Mouse (Mus musculus) spleen, adult 2 months (tissue): Measurements from ENCODE around the gene Apobec4. TPM values are rescaled to one million over a fixed set of nuclear protein-coding genes. Genes with fewer than 3 reads are reported as not detected.
A peak's percentile ranks its signal among the peaks of the same experiment; 100 is the strongest.
"Not testable (repeated sequence)": the region's sequence is repeated elsewhere in the genome, so short reads cannot be mapped to it uniquely, and the experiment has no call there.

Source experiments
- DNase-seq, 2 experiments: peaks; one replicate each; pipeline versions ENCODE4 v3.0.0 to v3.0.0-alpha.2; 2012 to 2021; ENCODE audit warnings: low spot score in 2 of 2, low read depth in 1 of 2
- H3K27ac ChIP-seq: fragments of 200-500 bp; 2 replicates; pipeline ENCODE4 v1.5.1; 2012; ENCODE audit warnings: low read length, inconsistent platforms; ENCODE audit not compliant: insufficient read depth
- H3K27me3 ChIP-seq: fragments of 200-500 bp; 2 replicates; pipeline ENCODE4 v1.6.1; 2012; ENCODE audit warnings: mild to moderate bottlenecking, moderate library complexity, low read length, inconsistent platforms; ENCODE audit not compliant: control insufficient read depth, insufficient read depth
- H3K36me3 ChIP-seq: fragments of 200-500 bp; 2 replicates; pipeline ENCODE4 v1.6.1; 2012; ENCODE audit warnings: mild to moderate bottlenecking, low read length, inconsistent platforms; ENCODE audit not compliant: control insufficient read depth, insufficient read depth
- H3K4me1 ChIP-seq: fragments of 200-500 bp; 2 replicates; pipeline ENCODE4 v1.6.1; 2011; ENCODE audit warnings: inconsistent platforms; ENCODE audit not compliant: control insufficient read depth, insufficient read depth, insufficient read length
- H3K4me3 ChIP-seq: fragments of 200-500 bp; 2 replicates; pipeline ENCODE4 v1.5.1; 2011; ENCODE audit warnings: mild to moderate bottlenecking, inconsistent platforms; ENCODE audit not compliant: insufficient read depth, insufficient read length; ENCODE audit errors: extremely low read depth
- CTCF ChIP-seq: fragments of 200-500 bp; IDR thresholded peaks from 2 replicates; pipeline ENCODE4 v1.5.1; 2011; ENCODE audit warnings: mild to moderate bottlenecking, inconsistent platforms; ENCODE audit not compliant: insufficient read depth, insufficient read length, insufficient replicate concordance; ENCODE audit errors: extremely low read depth
- POLR2A ChIP-seq: fragments of 200-500 bp; IDR thresholded peaks from 2 replicates; pipeline ENCODE4 v1.6.1; 2011; ENCODE audit warnings: low read depth, low read length, inconsistent platforms
- WGBS: fragments of 180-500 bp; shearing (Covaris S2); methylation state at CpG from one replicate; pipeline ENCODE4 v1.1.7; 2018; 5-methylcytosine and 5-hydroxymethylcytosine counted together
- polyA plus RNA-seq: library from polyadenylated mRNA; depleted of rRNA; stranded (reverse); fragments of >200 nt; gene quantifications from 2 replicates; pipeline ENCODE4 v1.2.3, GENCODE M21; 2012

Gene Apobec4
- polyA plus RNA-seq, 1 experiment, result not detected

DNA sequence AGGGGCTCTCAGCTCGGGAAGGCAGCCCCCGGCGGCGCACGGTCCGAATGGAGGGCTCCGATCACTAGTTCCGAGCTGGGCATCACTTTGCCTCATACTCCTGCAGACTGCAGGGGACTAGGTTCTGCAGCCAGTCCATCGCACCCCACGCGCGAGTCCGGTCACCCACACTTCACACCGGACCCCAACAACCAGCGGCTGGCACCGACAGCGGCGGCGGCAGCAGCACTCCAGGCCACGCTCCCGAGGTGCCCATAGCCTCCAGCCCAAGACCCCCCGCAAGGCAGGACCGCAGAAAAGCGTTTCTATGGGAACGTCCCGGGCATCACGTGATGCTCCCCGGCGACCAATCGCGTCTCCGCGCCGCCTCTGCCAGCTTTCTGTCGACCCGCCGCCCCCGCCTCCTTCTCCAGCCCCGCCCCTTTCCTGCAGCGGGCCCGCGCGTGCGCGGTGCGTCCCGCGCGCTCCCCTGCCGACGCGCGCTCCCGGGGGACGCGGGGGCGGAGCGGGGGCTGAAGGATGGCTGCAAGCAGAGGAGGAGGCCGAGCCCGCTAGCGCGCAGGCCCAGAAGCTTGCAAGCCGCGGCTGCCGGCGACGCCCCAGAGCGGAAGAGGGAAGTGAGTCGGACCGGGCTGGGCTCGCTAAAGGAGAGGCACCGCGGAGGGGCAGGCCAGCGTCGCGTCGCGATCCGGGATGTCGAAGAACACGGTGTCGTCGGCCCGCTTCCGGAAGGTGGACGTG is 15.9 kb downstream of the Apobec4 start, which contains the start of the genes Rgl1 and Arpc5:
Gene Rgl1 (minus strand): TSS at position 320 of the 741 bp plus-strand sequence.
Gene Arpc5 (plus strand): TSS at position 511 of the 741 bp plus-strand sequence.
- H3K27ac ChIP-seq, result peak within 1 kb of the TSS; percentile 98
- no peak for TF ChIP-seq CTCF
- TF ChIP-seq POLR2A, result peak; percentile 96
- no peaks in the 10 kb centered on the region; the same call in 1 of the 2 replicates for H3K27me3 ChIP-seq
- peak; percentile 93 to 97 for DNase-seq
- WGBS, result under 1% methylated on average over 86 of the region's 86 CpGs
- no peaks in the 10 kb centered on the region for H3K4me1 ChIP-seq
- H3K36me3 ChIP-seq, result peaks cover 16% of the 10 kb centered on the region
- peak within 1 kb of the TSS; percentile 100 for H3K4me3 ChIP-seq

DNA sequence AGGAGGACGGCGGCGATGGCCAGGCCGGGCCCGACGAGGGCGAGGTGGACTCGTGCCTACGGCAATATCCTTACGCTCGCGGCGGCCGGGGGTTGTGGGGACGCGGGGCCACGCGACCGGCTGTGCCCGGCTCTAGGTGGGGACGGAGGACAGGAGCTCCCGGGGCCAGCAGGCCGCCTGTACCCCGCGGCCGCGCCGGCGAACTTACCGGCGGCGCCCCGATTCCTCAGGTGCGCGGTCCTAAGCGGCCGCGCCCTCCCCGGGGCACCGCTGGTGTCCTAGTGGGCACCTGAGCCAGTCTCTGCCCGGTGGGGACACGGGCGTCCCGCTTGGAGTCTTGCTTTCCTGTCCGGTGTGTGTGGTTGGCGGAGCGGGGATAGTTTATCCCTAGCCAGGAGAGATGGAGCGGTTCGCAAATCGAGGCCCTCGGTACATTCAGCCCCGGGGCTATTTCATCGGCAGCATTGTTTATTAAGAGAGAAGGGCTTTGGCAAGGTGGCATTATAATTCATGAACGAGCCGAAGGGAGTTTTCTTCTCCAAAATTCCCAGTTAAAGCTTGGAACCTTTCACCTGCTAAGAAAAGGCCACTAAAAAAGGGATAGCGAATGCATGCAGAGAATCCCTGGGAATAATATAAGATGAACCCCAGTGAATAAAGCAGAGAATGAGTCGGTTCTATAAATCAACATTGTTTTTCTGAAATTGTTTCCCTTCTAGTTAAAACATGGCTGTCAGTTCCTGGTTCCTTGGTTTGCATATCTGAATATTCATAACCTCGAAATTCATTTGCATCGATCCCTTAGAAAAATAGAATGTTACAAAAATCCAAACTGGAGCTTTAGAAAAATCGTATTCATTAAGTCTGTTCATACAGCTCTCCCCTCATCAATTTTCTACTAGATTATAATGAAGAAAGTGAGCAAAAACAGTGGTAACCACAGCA is 16.7 kb downstream of the Apobec4 start:
- DNase-seq, result no peak
- TF ChIP-seq CTCF (no peak), POLR2A (no peak)

DNA sequence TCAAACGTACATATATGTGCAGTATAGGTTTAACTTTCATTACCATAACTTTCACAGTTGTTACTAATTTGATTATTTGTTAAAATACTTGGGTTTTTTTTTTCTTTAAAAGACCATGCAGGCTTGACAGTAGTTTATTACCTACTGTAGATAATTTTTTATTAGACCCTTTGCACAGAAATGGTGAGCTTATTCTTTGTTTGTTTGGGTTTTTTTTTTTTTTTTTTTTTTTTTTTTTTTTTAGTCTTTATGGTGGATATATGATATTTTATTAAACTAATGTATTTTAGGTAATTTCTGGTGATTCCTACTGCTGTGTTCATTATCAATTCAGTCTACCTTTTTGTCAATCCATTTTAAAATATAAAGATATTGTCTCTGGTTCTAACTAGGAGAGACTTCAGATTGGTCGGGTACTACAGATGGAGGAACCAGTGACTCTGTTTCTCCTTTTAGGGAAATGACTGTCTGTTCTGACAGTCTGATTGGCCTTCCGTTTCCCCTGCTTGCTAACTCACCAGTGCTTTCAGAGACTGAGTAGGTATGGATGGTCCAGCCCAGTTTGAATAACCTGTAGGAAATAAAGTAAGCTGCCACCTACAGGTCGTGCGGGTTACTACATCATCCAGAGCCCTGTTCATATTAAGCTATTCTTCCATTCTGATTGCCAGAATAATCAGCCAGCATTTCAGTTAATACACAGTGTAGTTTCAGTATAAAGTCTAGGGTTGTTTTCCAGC is 17.6 kb downstream of the Apobec4 start:
- TF ChIP-seq POLR2A (no peak), CTCF (peak; percentile 32; the same call in 1 of the 2 replicates)
- Histone ChIP-seq H3K4me3 (peak overlapping the region; percentile 47; the same call in 1 of the 2 replicates), H3K36me3 (peaks cover 25% of the 10 kb centered on the region), H3K27me3 (no peaks in the 10 kb centered on the region; the same call in 1 of the 2 replicates), H3K27ac (no peak overlapping the region), H3K4me1 (no peaks in the 10 kb centered on the region)
- DNase-seq, result peak; percentile 83
- WGBS, result 3% methylated on average over 5 of the region's 5 CpGs

More for the DNA sequence above, 16.7 kb downstream of the Apobec4 start:
- H3K36me3 ChIP-seq, result peaks cover 20% of the 10 kb centered on the region
- H3K4me3 ChIP-seq, result peak overlapping the region; percentile 100
- H3K4me1 ChIP-seq, result no peaks in the 10 kb centered on the region
- H3K27ac ChIP-seq, result peak overlapping the region; percentile 98
- under 1% methylated on average over 58 of the region's 60 CpGs for WGBS
- no peaks in the 10 kb centered on the region; the same call in 1 of the 2 replicates for H3K27me3 ChIP-seq

DNA sequence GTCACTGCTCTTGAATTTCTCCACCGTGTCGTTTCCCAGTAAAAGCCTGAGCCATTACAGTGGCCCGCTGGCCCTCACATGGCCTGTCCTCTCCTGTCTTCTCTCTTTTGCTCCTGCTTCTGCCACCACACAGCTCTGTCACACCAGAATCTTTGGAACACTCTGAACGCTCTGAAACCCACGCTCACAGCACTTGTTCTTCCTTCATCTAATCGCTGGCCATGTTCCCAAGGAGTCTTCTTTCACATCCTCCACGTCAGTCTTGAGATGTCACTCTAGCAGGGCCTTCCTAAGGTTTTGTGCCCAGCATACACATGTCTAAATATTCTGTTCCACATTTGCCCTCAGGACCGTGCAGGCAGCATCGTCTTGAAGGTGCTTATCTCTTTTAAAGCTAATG is 20.7 kb downstream of the Apobec4 start:
- no peak overlapping the region for H3K27ac ChIP-seq
- DNase-seq, result no peak
- 89% methylated on average over 9 of the region's 9 CpGs for WGBS
- TF ChIP-seq POLR2A, result no peak
- no peak for TF ChIP-seq CTCF
- no peaks in the 10 kb centered on the region for H3K4me1 ChIP-seq
- H3K4me3 ChIP-seq, result no peak overlapping the region
- H3K27me3 ChIP-seq, result no peaks in the 10 kb centered on the region
- peaks cover 42% of the 10 kb centered on the region for H3K36me3 ChIP-seq

DNA sequence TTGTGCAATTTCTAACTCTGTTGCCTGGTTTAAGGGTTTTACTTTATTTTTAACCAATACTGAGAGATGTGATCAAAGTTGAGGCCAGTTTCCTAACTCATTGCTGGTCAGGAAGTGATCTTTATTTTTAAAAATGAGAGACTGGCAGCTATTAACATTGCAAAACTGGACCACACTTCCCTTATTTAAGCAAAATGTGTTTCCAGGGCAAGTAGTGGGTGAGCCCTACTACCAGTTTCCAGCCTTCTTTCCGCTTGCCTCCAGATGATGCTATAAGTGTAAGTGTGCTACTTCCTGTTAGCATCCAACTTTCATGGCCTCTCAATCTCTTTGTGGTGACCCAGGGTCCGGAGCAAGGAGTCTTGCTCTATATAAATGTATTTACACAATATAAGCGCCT is 24.2 kb downstream of the Apobec4 start:
- not testable (repeated sequence) for H3K27me3 ChIP-seq, H3K4me3 ChIP-seq, H3K27ac ChIP-seq, DNase-seq, H3K4me1 ChIP-seq
- 74% methylated on average over 3 of the region's 3 CpGs for WGBS
- peaks cover 42% of the 10 kb centered on the region for H3K36me3 ChIP-seq

DNA sequence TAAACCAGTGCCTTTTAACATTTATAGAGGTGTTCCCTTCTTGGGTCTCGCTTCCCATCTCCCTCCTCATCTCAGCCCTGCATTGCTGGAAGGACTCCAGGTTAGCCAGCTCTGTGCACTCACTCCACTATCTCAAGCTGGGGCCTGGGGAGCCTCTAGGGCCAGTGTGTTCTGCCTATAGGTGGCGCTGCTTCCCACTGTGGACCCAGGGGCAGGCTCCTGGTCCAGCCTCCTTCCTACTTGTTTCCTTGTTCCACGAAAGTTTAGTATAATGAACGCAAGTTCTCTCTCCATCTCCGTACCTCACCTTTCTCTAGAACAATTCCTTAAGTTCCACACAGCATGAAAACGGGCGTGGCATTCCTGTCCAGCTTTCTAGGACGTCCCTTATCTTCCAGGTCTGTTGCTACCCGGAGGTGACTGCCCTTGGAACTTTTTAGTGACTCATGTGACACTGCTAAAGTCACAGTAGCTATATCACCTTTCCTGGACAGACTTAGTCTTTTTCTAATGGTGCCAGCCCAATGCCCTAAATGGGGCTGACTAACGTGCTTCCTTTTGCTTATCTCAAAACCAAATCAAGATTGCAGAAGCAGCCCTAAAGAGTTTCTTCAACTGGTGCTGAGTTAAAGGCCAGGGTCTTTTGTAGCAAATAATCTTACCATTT is 28.9 kb downstream of the Apobec4 start:
- DNase-seq, result peak in 1 of 2 experiments; percentile 74
- Histone ChIP-seq H3K27ac (no peak overlapping the region), H3K27me3 (no peaks in the 10 kb centered on the region), H3K36me3 (peaks cover 12% of the 10 kb centered on the region), H3K4me1 (no peaks in the 10 kb centered on the region), H3K4me3 (no peak overlapping the region)
- no peak for TF ChIP-seq POLR2A
- peak; percentile 67; the same call in 1 of the 2 replicates for TF ChIP-seq CTCF
- WGBS, result 30% methylated on average over 10 of the region's 10 CpGs
